Mouse (Mus musculus): ENCODE results near the gene Cox19. TPM values are rescaled to one million over a fixed set of nuclear protein-coding genes. Genes with fewer than 3 reads are reported as not detected.

Cox19 gene
- polyA plus RNA-seq, 1 experiment from 2014 or later, result 116 TPM

- Histone ChIP-seq H3K4me1 (replicated peaks; ENCODE audit: insufficient read depth, low read length) (no peaks in the 10 kb centered on the region), H3K9me3 (replicated peaks; ENCODE audit: low read length) (no peaks in the 10 kb centered on the region), H3K4me2 (ENCODE audit: low read length) (no peak overlapping the region), H3K27ac (no peak overlapping the region), H3K4me3 (replicated peaks; ENCODE audit: low read depth, low read length) (no peak overlapping the region), H3K36me3 (ENCODE audit: insufficient read depth, low read length) (no peaks in the 10 kb centered on the region), H3K27me3 (ENCODE audit: insufficient read depth, low read length) (no peaks in the 10 kb centered on the region), H3K9ac (ENCODE audit: low read depth, low read length) (no peak overlapping the region)
- 71% methylated on average over 2 of the region's 2 CpGs for WGBS
- DNase-seq (ENCODE audit: low spot score) (peak; percentile 63), ATAC-seq (replicated peaks; ENCODE audit: low FRiP score, low read depth) (no peak; the same call in 1 of the 2 replicates)
- TF ChIP-seq CTCF (IDR thresholded peaks at IDR 0.05; ENCODE audit: low read depth), result peak; percentile 77
Measured at GRCm38 (mm10) chr5:139358653-139359052, 7.4 kb upstream of the Cox19 start.

DNA sequence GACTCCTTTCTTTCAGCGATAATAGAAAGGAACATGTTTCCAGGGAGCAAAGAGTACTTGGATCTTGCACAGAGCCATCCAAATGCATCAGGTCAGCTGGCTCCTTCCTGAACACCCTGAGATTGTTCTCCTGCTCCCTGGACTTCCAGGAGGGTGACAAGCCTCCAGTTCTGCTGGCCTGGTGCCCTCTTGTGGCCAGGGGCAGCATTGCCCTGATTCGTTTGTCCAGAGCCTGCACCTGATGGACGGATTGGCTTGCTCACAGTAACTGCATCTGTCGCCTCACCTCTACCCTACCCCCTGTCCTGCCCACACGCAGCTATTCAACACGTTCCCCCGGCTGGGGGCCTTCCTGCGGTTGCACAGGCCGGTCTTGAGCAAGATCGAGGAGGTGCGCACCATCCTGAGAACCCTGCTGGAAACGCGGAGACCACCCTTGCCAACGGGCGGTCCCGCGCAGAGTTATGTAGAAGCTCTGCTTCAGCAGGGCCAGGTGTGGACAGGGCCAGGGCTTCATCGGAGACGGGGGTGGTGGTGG lies 4.1 kb upstream of the Cox19 start:
- peak; percentile 82 for DNase-seq (ENCODE audit: low spot score)
- Histone ChIP-seq H3K4me3 (replicated peaks; ENCODE audit: low read depth, low read length) (no peak overlapping the region), H3K9me3 (replicated peaks; ENCODE audit: low read length) (no peaks in the 10 kb centered on the region), H3K36me3 (ENCODE audit: insufficient read depth, low read length) (no peaks in the 10 kb centered on the region), H3K4me1 (replicated peaks; ENCODE audit: insufficient read depth, low read length) (no peaks in the 10 kb centered on the region), H3K9ac (ENCODE audit: low read depth, low read length) (no peak overlapping the region), H3K4me2 (ENCODE audit: low read length) (no peak overlapping the region), H3K27ac (no peak overlapping the region), H3K27me3 (ENCODE audit: insufficient read depth, low read length) (no peaks in the 10 kb centered on the region)
- 37% methylated on average over 19 of the region's 19 CpGs for WGBS
- 0 out of 2 replicates have a peak, but pooled peaks have one; percentile 23 for ATAC-seq (replicated peaks; ENCODE audit: low FRiP score, low read depth)
- peak; percentile 98 for TF ChIP-seq CTCF (IDR thresholded peaks at IDR 0.05; ENCODE audit: low read depth)

DNA sequence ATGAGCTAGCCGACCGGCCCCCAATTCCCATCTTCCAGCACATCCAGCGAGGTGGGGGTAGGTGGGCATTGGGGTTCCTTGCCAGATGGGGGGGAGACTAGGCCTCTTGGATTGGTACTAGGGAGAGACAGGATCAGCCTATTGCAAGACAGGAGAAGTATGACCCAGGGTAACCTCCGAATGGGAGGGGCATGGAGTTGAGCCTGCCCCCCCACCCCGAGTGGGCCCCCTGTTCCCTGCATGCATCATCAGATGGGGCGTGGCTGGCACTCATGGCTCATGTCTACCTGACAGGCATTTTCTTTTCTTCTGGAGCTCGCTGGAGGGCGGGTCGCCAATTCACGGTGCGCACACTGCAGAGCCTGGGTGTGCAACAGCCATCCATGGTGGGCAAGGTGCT lies 2.7 kb upstream of the Cox19 start:
- 88% methylated on average over 11 of the region's 11 CpGs for WGBS
- no peak for TF ChIP-seq CTCF (IDR thresholded peaks at IDR 0.05; ENCODE audit: low read depth)
- Histone ChIP-seq H3K27ac (no peak overlapping the region), H3K9me3 (replicated peaks; ENCODE audit: low read length) (no peaks in the 10 kb centered on the region), H3K36me3 (ENCODE audit: insufficient read depth, low read length) (no peaks in the 10 kb centered on the region), H3K4me1 (replicated peaks; ENCODE audit: insufficient read depth, low read length) (no peaks in the 10 kb centered on the region), H3K4me3 (replicated peaks; ENCODE audit: low read depth, low read length) (no peak overlapping the region), H3K27me3 (ENCODE audit: insufficient read depth, low read length) (no peaks in the 10 kb centered on the region), H3K9ac (ENCODE audit: low read depth, low read length) (no peak overlapping the region), H3K4me2 (ENCODE audit: low read length) (no peak overlapping the region)
- ATAC-seq (replicated peaks; ENCODE audit: low FRiP score, low read depth), result no peak
- DNase-seq (ENCODE audit: low spot score), result no peak

DNA sequence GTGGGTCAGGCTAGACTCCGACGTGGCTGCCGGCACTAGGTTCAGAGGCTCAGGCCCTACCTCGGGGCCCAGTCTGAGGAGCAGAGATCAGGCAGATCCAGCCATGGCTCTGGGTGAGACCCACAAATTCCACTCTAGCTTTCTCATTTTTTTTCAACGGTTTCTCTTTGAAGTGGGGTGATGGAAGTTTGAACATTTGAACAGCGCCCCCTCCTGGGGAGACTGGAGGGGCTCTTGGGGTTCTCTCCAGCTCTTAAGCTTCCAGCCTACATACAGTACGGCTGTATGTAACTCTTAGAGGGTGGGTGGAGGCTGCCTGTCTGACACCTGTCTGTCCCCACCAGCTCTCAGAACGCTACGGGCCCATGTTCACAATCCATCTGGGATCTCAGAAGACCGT lies 2.3 kb upstream of the Cox19 start:
- H3K9ac ChIP-seq (ENCODE audit: low read depth, low read length), result no peak overlapping the region
- no peaks in the 10 kb centered on the region for H3K36me3 ChIP-seq (ENCODE audit: insufficient read depth, low read length)
- TF ChIP-seq CTCF (IDR thresholded peaks at IDR 0.05; ENCODE audit: low read depth), result peak; percentile 57
- ATAC-seq (replicated peaks; ENCODE audit: low FRiP score, low read depth) (no peak), DNase-seq (ENCODE audit: low spot score) (peak; percentile 46)
- H3K4me2 ChIP-seq (ENCODE audit: low read length), result no peak overlapping the region
- no peak overlapping the region for H3K4me3 ChIP-seq (replicated peaks; ENCODE audit: low read depth, low read length)
- no peaks in the 10 kb centered on the region for H3K4me1 ChIP-seq (replicated peaks; ENCODE audit: insufficient read depth, low read length)
- H3K27me3 ChIP-seq (ENCODE audit: insufficient read depth, low read length), result no peaks in the 10 kb centered on the region
- 58% methylated on average over 10 of the region's 10 CpGs for WGBS
- H3K9me3 ChIP-seq (replicated peaks; ENCODE audit: low read length), result no peaks in the 10 kb centered on the region
- H3K27ac ChIP-seq, result no peak overlapping the region

DNA sequence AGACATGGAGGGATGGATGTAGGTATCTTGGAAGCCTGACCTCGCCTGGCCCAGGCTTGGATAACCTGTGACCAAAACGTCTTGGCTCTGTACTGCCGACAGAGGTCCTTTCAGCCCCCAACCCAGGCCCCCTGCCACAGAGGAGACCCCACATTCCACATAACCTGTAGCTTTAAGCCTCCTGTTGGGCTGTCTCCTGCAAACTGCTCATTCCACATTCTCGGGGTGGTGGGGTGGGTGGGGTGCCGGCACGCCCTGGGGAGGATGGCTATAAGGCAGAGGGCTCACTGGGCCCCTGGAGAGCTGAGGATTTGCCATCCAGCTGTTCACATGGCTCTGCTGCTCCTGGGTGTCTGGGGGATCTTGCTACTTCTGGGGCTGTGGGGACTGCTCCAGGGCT lies 1.1 kb upstream of the Cox19 start, which contains the start of gene Cyp2w1:
TSS of gene Cyp2w1 (plus strand) at position 301 of the 400 bp plus-strand sequence.
- Histone ChIP-seq H3K36me3 (ENCODE audit: insufficient read depth, low read length) (no peaks in the 10 kb centered on the region), H3K4me3 (replicated peaks; ENCODE audit: low read depth, low read length) (no peak within 1 kb of the TSS), H3K27ac (no peak within 1 kb of the TSS), H3K4me1 (replicated peaks; ENCODE audit: insufficient read depth, low read length) (no peaks in the 10 kb centered on the region), H3K9me3 (replicated peaks; ENCODE audit: low read length) (no peaks in the 10 kb centered on the region), H3K4me2 (ENCODE audit: low read length) (no peak within 1 kb of the TSS), H3K9ac (ENCODE audit: low read depth, low read length) (0 out of 2 replicates have a peak within 1 kb of the TSS, but pooled peaks have one; percentile 8), H3K27me3 (ENCODE audit: insufficient read depth, low read length) (no peaks in the 10 kb centered on the region)
- no peak for ATAC-seq (replicated peaks; ENCODE audit: low FRiP score, low read depth)
- TF ChIP-seq CTCF (IDR thresholded peaks at IDR 0.05; ENCODE audit: low read depth), result no peak
- DNase-seq (ENCODE audit: low spot score), result no peak
- WGBS, result 59% methylated on average over 6 of the region's 6 CpGs

DNA sequence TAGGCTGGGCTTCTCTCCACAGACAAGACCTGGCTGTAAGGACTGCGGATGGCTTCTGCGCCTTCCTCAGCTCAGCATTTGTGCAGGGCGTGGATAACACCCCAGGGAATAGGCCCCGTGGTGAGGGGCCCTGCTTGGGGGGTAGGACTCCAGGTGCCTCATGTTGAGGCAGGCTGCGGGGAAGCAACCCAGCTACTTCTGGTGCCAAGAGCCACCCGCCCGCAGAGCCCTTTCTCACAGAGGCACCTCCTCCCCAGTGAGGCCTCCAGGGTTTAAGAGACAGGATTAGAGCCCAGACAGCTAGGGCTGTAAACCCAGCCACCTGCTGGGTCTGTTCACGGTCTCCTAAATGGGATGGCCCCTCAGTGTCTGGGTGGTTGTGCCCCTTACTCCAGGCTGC lies 410 bp upstream of the Cox19 start:
- H3K4me2 ChIP-seq (ENCODE audit: low read length), result no peak overlapping the region
- no peak for TF ChIP-seq CTCF (IDR thresholded peaks at IDR 0.05; ENCODE audit: low read depth)

DNA sequence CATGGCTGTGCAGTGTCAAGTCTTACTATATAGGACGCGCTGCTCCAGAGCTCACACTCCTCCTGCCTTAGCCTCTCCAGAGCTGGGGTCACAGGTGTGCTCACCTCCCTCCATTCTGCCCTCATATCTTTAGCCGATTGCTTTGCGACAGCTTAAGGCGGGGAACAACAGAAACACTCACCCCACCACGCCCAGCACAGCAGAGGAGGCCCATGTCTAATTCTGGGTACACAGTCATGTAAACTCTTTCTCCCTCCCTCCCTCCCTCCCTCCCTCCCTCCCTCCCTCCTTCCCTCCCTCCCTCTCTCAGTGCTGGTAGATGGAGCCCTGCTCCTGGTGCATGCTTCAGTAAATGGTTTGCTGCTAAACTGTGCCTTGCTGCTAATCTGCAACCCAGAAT lies 1.5 kb downstream of the Cox19 start:
- no peak overlapping the region for H3K27ac ChIP-seq
- 75% methylated on average over 6 of the region's 6 CpGs for WGBS
- H3K9ac ChIP-seq (ENCODE audit: low read depth, low read length), result no peak overlapping the region
- H3K9me3 ChIP-seq (replicated peaks; ENCODE audit: low read length), result no peaks in the 10 kb centered on the region
- H3K4me1 ChIP-seq (replicated peaks; ENCODE audit: insufficient read depth, low read length), result peaks cover 5% of the 10 kb centered on the region; the same call in 1 of the 2 replicates
- ATAC-seq (replicated peaks; ENCODE audit: low FRiP score, low read depth) (no peak), DNase-seq (ENCODE audit: low spot score) (no peak)
- no peak for TF ChIP-seq CTCF (IDR thresholded peaks at IDR 0.05; ENCODE audit: low read depth)
- no peak overlapping the region for H3K4me3 ChIP-seq (replicated peaks; ENCODE audit: low read depth, low read length)
- no peaks in the 10 kb centered on the region for H3K27me3 ChIP-seq (ENCODE audit: insufficient read depth, low read length)
- H3K4me2 ChIP-seq (ENCODE audit: low read length), result no peak overlapping the region
- H3K36me3 ChIP-seq (ENCODE audit: insufficient read depth, low read length), result no peaks in the 10 kb centered on the region

More for the DNA sequence above, 410 bp upstream of the Cox19 start:
- Histone ChIP-seq H3K27me3 (ENCODE audit: insufficient read depth, low read length) (no peaks in the 10 kb centered on the region), H3K4me1 (replicated peaks; ENCODE audit: insufficient read depth, low read length) (no peaks in the 10 kb centered on the region), H3K4me3 (replicated peaks; ENCODE audit: low read depth, low read length) (no peak overlapping the region), H3K9ac (ENCODE audit: low read depth, low read length) (0 out of 2 replicates have a peak overlapping the region, but pooled peaks have one; percentile 8), H3K9me3 (replicated peaks; ENCODE audit: low read length) (no peaks in the 10 kb centered on the region), H3K36me3 (ENCODE audit: insufficient read depth, low read length) (no peaks in the 10 kb centered on the region), H3K27ac (no peak overlapping the region)
- ATAC-seq (replicated peaks; ENCODE audit: low FRiP score, low read depth) (no peak), DNase-seq (ENCODE audit: low spot score) (no peak)
- WGBS, result 11% methylated on average over 8 of the region's 8 CpGs

All from kidney, postnatal 0 days (tissue).